Mouse (Mus musculus): ENCODE data around the gene Prpf31.
"Not testable (repeated sequence)": the region's sequence is repeated elsewhere in the genome, so short reads cannot be mapped to it uniquely, and the experiment has no call there.

Gene Prpf31

DNA sequence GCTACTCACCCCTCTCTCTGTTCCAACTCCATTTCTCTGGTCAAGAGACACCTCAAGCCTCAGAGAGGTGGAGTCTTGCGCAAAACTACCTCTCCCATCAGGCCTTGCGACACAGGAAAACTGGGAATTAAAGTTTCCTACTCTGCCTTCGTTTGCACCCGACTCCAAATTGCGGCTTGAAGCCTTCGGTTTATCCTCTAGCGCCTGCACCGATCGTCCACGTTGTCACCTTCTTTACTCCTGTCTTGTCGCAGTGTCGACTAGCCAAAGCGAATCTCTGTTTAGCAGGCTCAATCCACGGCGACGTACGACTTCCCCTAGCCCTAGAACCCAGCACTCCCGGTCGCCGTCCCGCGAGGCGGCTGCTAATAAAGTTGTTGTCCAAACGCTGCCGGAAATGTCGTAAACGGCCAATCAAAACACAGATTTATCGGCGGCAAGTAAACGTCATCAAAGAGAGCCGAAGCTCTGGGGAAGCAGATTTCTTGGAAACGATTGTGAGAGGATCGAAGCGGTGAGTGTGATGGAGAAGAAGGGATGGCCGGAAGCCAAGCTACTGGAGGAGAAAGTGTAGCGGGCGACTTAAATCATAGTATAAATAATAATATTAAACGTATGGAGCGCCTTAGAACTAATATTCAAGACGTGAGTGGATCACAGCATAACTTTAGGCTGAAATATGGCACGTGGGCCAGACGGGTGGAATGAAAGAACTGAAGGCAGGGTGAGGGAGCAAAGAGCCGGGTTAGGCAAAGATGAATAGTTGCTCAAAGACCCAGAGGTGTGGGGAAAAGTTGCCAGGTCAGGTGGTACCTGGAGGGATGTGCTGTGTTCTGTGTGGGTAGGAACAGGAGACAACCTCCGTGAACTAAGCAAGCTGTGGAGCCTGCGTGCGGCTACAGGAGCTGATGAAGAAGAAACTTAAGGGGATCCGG, at the start of gene Prpf31, which contains the start of gene Tfpt:
Gene Prpf31, plus strand, starts transcription at position 443 of the 935 bp plus-strand sequence.
Gene Tfpt, minus strand, starts transcription at position 387 of the 935 bp plus-strand sequence.
- DNase-seq (ENCODE audit: low spot score), result peak; percentile 87

DNA sequence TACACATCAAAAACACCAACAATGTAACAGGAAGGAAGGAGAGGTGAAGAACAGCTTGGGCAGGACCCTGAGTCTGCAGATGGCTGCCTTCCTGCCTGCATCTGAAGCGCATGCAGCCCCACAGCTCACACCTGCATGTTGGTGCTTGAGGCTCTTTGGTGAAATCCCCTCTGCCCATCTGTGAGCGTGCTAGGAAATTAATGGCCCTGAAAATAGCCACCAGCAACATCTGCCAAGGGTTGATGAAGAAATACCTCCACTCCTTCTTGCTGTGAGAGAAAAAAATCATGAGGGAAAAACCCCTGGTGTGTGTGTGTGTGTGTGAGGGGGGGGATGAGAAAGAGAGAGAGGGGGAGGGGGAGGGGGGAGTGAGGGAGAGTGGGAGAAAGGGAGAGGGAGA, 49.8 kb upstream of the Prpf31 start:
- DNase-seq (ENCODE audit: low spot score), result no peak

DNA sequence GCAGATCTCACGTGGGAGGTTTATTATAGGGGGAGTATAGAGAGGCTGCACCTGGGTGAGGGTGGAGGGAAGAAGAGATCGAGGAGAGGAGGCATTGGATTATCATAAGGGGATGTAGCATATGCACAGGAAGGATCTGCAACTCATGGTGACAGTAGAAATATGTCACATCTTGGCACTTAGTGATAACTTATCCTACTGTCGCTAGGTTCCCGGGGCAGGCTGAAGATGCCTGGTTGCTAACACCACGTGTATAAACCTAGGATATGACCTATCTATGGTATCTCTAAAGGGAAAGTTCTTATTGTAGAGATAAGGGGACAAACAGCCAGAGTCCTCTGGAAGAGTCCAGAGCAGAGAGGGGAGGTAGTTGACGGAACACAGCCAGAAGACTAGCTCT, 44.0 kb upstream of the Prpf31 start:
- DNase-seq (ENCODE audit: low spot score), result no peak

DNA sequence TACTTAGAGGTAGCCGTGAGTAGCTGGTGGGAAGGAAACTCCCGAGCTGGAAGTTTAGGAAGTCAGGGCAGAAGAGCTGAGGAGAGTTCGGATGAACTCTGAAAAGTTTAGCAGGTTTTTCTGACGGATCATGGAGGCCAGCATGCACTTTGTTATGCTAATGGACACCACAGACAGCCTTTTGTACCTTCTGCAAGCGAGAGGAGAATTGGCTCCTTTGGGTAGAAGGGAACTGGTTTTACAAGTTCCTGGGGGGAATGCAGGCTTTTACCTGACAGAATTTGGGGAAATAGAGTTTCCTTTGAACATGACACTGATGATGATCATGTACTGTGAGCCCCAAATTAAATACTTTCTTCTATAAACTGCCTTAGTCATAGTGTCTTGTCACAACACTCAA, 43.5 kb upstream of the Prpf31 start:
- DNase-seq (ENCODE audit: low spot score), result no peak

DNA sequence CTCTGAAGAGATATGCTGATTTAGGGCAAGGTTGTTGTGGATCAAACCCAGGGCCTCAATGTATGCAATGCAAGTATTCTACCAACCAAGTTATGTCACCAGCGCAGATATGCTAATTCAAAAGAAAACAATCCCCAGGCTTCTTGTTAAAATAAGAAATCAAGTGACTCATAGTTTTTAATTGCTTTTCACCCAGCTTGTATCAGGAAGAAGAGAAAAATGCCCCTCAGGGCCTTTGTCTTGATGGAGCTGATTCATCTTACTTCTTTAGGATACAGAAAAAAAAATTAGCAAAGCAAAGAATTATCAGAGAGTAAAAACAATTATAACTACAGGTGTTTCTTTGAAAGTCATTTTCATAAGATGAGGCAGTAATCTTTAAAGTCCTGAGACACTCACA, 42.5 kb upstream of the Prpf31 start:
- no peak for DNase-seq (ENCODE audit: low spot score)

DNA sequence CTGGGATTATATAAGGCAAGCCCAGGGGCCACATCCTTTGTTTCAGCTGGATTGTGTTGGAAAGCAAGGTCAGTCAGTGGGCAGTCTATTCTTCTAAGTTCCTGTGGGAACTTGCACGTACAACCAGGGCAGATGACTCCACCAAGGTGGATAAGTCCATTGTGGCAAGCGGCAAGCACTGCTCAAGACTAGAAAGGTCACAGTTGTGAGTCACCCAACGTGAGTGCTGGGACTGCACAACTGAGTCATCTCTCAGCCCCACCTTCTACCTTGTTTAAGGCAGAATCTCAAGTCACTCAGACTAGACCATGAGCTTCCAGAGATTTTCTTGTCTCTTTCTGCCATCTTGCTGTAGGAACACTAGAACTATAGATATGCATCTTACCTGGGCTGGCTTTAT, 39.2 kb upstream of the Prpf31 start:
- DNase-seq (ENCODE audit: low spot score), result no peak

DNA sequence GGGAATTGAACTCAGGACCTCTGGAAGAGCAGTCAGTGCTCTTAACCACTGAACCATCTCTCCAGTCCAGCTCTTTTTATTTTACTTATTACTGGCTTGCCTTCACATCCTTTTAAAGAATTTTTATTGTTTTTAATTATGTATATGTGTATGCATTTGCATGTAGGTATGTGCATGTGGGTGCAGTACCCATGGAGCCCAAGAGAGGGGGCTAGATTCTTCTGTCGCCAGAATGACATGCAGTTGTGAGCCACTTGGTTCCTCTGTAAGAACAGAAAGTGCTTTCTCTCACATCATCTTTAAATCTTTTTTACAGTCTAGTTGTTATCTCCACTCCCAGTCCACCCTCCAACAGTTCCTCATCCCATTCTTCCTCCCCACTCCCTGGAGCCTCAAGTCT, 38.3 kb upstream of the Prpf31 start:
- no peak for DNase-seq (ENCODE audit: low spot score)

DNA sequence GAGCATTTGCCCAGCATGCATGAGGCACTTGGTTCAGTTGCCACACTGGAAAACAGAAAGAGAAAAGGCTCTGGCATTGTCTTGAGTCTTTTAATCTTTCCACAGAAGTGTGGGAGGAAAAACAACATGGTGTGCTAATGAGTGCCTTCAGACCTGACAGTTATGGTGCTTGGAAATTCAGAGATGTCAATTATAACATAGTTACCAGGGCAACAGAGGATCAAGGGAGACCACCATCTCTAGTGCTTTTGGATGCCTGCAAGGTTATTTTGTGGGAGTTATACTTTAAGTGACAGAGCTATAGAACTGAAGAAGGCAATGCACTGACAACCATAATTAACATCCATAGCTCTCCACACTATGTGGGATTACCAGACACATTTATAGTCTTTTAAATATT, 35.9 kb upstream of the Prpf31 start:
- DNase-seq (ENCODE audit: low spot score), result no peak

DNA sequence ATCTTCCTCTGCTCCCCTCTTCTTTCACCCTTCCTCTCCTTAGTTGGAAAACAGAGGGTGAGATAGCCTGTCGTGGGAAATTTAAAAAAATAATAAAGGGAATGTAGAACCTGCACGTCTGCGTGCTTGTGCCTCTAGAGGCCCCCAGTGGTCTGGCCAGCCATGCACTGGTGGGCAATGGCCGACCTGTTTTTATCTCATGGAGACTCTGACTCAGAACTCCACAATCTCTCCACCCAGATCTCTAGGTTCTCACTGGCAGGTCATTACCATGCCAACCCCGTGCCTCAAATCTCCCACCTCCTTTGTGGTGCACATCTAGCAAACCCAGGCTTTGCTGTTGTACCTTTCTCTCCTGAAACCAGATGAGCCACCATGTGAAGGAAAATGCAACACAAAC, 35.1 kb upstream of the Prpf31 start:
- DNase-seq (ENCODE audit: low spot score), result no peak

DNA sequence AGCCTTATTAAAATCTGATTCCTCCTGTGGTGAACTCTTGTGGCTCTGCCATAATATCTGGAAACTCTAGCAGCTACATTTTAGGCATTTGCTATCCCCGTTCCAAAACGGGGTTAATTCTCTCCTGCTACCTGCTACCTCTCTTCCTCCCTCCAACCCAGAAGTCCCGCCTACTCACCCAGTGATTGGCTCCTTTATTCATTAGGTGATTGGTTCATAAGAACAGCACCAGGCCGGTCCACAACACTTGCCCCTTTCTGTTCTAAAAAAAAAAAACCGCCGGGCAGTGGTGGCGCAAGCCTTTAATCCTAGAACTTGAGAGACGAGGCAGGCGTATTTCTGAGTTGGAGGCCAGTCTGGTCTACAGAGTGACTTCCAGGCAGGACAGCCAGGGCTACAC, 34.6 kb upstream of the Prpf31 start:
- no peak for DNase-seq (ENCODE audit: low spot score)

DNA sequence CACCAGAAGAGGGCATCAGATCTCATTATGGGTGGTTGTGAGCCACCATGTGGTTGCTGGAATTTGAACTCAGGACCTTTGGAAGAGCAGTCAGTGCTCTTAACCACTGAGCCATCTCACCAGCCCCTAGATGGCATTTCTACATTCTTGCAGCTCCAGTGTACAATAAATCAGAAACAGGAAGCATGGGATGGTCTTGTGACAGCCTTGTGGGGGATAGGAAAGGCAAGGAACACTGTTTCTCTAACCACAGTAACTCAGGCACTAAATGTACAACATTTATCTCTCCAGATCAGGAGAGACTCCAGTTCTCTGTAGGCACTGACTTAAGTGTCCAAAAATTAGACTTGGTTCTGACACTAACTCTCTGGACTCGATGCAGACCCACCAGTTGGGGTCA, 32.0 kb upstream of the Prpf31 start:
- DNase-seq (ENCODE audit: low spot score), result not testable (repeated sequence)

DNA sequence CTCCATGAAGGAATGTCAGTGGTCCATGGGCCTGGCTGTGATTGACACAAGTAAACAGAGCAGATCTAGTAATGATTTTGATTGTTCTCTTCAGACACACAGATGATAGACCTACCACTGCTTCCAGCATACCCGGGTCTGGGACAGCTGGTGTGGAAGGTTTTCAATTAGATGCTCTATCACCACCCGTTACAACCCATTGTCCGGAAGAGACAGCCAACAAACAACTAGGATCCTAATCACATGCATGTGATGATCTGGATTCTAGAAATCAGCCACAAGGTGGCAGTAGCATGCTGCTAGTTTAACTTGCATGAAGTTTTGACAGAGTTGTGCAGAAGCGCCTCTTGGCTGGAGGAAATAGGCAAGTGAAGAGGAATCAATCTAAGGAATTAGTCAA, 28.7 kb upstream of the Prpf31 start:
- DNase-seq (ENCODE audit: low spot score), result peak; percentile 73

DNA sequence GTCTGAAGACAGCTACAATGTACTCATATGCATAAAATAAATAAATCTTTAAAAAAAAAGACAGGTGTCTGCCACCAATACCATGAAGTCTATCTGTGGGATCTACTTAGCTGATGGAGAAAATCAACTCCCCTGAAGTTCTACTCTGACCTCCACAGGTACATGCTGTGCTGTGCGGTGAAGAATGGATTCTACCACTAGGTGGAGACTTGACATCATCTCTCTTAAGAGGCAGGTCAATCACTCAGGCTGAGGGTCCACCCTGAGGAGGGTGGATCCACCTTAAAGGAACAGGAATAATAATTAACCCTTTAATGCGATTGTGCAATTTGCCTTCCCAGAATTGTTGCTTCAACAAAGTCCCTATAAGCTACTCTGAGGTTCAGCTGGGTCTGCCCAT, 23.0 kb upstream of the Prpf31 start:
- DNase-seq (ENCODE audit: low spot score), result no peak

DNA sequence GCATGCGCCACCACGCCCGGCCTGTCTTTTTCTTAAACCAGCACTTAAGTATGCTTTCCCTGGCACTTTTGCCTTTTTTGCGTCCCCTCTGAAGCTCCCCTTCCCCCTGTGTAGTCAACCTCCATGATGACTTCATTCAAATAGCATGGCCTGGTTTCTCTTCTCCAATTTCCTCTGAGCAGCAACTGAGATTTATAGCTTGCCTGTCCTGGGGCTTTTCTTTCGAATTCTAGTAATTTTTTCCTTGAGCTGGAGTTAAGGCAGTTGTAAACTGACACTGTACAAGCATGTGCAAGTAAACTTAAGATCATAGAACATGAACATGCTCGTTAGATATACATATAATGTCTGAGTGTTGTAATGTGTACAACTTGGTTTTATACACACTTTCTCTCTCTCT, 22.4 kb upstream of the Prpf31 start:
- no peak for DNase-seq (ENCODE audit: low spot score)

DNA sequence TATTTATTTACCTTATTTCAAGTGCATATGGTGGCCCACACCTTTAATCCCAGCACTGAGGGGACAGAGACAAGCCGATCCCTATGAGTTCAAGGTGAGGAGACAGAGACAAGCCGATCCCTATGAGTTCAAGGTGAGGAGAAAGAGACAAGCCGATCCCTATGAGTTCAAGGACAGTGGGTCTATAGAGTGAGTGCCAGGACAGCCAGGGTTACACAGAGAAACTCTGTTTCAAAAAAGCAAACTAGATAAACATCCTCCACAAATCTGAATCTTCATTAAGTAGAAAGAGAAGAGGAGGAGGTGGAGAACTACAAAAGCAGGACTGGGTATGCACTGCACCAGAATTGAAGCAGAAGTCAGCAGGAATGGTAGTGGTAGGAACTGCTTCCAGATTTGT, 21.1 kb upstream of the Prpf31 start:
- no peak for DNase-seq (ENCODE audit: low spot score)

DNA sequence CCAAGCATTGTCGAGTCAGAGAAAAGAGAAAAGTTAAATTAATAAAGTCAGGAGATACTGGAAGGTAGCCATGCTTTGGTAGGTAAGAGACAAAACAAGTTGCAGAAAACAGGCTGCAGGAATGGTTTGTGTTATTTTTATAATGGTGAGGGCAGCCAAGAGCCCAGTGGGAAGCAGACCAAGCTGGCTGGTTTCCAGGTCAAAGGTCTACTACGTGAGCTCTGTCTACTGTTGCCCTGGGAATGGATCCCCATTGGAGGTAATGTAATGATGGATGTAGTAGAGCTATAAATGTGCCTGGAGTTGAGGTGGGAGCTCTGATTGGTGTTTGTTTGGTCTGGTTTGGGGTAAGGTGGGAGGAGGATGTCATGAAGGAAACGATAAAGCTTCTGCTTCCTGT, 20.7 kb upstream of the Prpf31 start:
- peak; percentile 70 for DNase-seq (ENCODE audit: low spot score)

DNA sequence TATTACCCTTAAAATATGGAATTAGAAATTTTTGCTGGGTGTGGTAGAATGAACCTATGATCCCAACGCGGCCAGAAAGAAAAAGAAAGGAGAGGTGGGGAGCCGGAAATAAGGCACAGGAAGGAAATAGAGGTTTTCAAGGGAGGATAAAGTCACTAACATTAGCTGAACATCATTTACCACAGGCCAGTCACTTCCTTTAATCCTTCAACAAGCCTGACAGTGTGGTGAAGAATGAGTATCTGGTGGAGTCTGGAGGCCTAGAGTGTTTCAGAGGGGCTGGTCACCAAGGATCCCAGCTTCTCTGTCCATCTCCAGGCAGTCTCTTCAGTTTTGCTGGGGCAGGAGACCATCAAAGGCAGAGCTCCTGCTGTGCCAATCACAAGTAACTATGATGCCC, 19.3 kb upstream of the Prpf31 start:
- DNase-seq (ENCODE audit: low spot score), result no peak

DNA sequence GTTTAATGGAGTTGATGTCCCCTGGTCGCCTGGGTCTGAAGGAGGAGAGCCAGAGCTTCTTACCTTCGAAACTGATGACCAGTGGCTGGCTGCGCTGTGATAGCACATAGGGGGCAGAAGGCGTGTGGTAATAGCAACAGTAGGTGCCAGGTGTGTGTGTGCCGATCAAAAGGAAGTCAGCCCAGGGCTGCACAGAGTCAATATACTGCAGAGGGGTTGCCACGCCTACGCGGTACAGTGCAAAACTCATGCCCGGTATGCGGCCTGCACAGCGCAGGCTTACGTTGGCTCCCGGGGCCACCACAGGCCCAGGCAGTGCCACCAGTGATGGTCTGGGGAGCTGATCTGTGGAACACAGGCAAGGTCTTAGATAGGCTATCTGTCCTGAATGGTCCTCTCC, 18.8 kb upstream of the Prpf31 start:
- peak; percentile 46 for DNase-seq (ENCODE audit: low spot score)

DNA sequence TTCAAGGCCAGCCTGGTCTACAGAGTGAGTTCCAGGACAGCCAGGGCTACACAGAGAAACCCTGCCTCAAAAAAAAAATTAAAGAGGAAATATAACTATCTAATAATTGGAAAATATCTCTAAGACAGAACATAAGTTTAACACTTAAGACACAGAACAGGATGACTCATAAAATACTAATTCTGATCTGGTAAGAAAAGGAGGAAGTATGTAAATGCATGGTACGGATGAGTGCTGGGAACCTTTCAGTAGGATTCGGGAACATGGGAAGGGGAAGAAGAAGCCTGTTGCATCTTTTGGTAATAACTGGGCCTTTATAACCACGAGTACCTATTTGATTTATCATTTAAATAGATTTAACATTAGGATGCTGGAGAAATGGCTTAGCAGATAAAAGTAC, 15.8 kb upstream of the Prpf31 start:
- no peak for DNase-seq (ENCODE audit: low spot score)

DNA sequence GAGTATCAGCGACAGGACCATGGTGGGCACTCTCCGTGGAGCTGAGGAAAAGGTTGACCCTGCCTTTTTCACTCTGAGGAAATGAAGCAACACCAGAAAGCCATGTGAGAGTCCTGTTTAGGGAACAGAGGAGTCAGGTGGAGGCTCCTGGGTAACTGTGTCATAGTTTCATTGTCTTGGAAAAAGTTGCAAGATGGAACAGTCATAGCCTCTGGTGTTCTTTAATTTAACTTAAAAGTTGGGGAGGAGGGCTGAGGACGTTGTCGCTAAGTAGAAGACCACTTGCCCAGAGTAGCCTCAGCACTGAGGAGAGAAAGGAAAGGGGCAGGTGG, 13.8 kb upstream of the Prpf31 start, which contains the start of gene Oscar:
Gene Oscar, minus strand, starts transcription at position 101 of the 332 bp plus-strand sequence.
- DNase-seq (ENCODE audit: low spot score), result no peak

DNA sequence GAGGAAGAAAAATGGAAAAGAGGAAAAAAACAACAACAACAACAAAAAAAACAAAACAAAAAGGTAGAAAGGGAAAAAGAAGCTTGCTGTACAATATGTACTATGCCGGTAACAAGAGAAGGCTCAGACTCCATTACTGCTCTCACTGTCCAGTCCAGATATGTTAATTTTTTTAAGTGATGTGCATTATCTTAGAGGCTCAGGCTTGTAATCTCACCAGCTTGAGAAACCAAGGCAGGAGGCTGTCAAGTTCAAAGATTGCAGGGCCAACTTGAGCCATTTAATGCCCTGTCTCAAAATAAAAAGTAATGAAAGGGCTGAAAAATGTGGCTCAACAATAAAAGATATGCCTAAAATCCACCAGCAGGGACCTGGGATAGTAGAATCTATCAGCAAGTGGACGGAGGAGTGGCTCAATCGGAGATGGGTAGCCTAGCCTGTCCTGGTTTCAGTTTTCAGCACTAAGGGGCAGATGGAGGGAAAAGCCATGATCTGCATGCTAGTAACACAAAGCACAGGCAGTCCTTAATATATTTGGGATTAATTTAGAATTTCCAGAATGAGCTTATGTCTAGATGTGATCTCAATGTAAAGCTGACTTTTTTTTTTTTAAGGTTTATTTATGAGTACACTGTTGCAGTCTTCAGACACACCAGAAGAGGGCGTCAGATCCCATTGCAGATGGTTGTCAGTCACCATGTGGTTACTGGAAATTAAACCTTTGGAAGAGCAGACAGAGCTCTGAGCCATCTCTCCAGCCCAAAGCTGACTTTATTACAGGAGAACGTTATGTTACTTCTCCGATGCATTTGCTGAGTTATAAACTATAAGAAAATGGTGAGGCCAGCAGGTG, 13.2 kb upstream of the Prpf31 start:
- no peak for DNase-seq (ENCODE audit: low spot score)

DNA sequence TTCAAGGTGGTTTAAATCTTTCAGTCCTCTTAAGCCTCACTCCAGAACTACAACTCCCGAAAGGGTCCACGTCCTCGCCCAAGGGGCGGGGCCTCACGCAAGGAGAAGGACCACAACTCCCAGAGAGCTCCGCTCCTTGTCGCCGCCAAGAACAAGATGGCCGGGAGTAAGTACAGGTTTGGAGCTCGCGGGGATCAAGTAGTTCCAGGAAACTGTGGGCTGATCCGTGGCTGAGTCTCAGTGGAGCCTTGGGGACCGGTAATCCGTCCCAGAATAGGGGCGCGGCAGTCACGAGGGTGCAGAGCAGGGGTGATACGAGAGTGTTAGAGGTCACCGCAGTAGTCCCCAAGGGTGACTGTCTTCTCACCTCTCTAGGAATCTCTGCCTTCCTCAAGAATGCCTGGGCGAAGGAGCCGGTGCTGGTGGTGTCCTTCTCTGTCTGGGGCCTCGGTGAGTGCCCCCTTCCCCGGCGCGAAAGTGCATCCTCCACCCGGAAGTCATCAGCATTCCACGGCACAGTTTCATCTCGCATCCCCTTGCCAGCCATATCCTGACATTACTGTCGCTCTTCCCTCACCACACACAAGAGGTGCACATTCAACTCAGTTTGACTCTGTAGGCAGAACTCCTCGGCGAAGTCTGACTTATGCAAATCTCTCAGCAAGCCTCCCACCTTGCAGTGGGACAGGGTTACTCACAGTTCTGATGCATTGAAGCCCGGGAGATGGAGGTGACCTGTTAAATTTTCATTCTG, 12.4 kb upstream of the Prpf31 start, which contains the start of gene Ndufa3:
Gene Ndufa3, plus strand, starts transcription at position 132 of the 754 bp plus-strand sequence.
- peak; percentile 91 for DNase-seq (ENCODE audit: low spot score)
